Mouse (Mus musculus) splenic B cell, adult 2 months (primary cell): ENCODE measurements around the gene Myo1f.

ENCODE experiments used
- DNase-seq: peaks from one replicate; pipeline ENCODE4 v3.0.0-alpha.2; 2011; ENCODE audit warnings: low read depth, low spot score
- H3K27me3 ChIP-seq: 2 replicates; pipeline ENCODE4 v1.6.1; 2012; ENCODE audit warnings: mild to moderate bottlenecking, low read length, moderate library complexity, mixed read lengths; ENCODE audit not compliant: control insufficient read depth, poor library complexity, insufficient read depth, severe bottlenecking
- H3K36me3 ChIP-seq: 2 replicates; pipeline ENCODE4 v1.6.1; 2012; ENCODE audit warnings: mild to moderate bottlenecking, low read length, moderate library complexity, mixed read lengths; ENCODE audit not compliant: control insufficient read depth, poor library complexity, insufficient read depth, severe bottlenecking

The Myo1f gene

GRCm38 (mm10) chr17:33555223-33555855 is at the start of gene Myo1f:
TSS of gene Myo1f (plus strand) at chr17:33555707.
- Histone ChIP-seq H3K27me3 (no peaks in the 10 kb centered on the region), H3K36me3 (no peaks in the 10 kb centered on the region)
- peak; percentile 70 for DNase-seq

DNA sequence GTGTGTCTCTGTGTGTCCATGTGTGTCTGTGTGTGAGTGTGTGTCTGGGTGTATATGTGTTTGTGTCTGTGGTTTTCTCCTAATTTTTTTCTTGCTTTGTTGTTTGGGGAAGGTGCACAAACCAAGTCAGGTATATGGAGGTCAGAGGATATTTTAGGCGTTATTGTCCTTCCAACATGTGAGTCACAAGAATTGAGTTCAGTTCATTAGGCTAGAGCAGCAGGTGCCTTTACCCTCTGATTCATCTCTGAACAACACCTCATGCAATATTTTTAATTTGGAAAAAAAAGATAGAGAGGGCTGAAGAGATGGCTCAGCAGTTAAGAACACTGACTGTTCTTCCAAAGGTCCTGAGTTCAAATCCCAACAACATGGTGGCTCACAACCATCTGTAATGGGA is 47.1 kb upstream of the Myo1f start:
- H3K36me3 ChIP-seq = no peaks in the 10 kb centered on the region
- no peak for DNase-seq
- no peaks in the 10 kb centered on the region for H3K27me3 ChIP-seq

- no peak for DNase-seq
- Histone ChIP-seq H3K27me3 (no peaks in the 10 kb centered on the region), H3K36me3 (no peaks in the 10 kb centered on the region)
Measured at GRCm38 (mm10) chr17:33510172-33510571, 45.3 kb upstream of the Myo1f start.

- Histone ChIP-seq H3K36me3 (no peaks in the 10 kb centered on the region), H3K27me3 (no peaks in the 10 kb centered on the region)
- DNase-seq = no peak
Measured at GRCm38 (mm10) chr17:33512441-33513415, 42.8 kb upstream of the Myo1f start.

GRCm38 (mm10) chr17:33513874-33514273 is 41.6 kb upstream of the Myo1f start:
- no peaks in the 10 kb centered on the region for H3K27me3 ChIP-seq
- no peaks in the 10 kb centered on the region for H3K36me3 ChIP-seq
- peak; percentile 39 for DNase-seq

GRCm38 (mm10) chr17:33520366-33520765 is 35.1 kb upstream of the Myo1f start:
- Histone ChIP-seq H3K27me3 (no peaks in the 10 kb centered on the region), H3K36me3 (no peaks in the 10 kb centered on the region)
- DNase-seq = no peak

- H3K27me3 ChIP-seq = no peaks in the 10 kb centered on the region
- DNase-seq = peak; percentile 10
Measured at GRCm38 (mm10) chr17:33523431-33523917, 32.0 kb upstream of the Myo1f start.

DNA sequence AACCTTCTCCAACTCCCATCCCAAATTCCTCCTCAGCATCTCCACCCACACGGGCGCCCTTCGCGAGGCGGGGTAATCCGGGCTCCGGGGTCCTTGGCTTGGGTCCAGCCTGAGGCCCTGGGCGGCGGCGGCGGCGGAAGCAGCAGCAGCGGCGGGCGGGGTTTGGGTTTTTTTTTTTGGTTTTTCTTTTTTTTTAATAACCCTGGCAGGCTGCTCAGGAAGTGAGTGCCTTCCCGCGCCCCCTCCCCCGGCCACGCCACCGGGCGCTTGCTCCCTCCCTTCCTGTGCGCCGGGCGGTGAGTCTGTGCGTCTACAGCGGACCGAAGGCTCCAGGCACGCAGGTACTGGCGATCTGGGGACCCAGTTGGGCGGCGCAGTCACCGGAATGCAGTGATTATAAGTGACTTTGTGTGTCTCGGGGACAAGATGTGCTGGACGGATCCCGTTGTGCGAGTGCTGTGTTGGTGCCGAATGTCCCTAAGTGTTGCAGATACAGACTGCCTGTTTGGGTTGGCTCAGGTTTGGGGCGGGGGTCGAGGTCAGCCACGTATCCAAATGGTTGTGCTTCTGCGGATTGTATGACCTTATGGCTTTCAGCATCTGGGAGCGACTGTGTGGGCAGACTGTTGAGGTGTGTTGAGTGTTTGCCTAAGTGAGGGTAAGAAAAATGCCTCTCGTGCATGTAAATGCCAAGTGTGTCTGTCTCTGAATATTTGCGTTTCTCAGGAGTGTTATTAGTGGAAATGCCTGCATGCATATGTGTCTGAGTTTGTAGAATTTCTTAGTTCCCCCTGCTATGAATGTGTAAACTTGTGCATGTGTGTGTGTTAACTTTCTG is 31.4 kb upstream of the Myo1f start, which contains the start of gene Adamts10:
Gene Adamts10, plus strand, starts transcription at position 287 of the 838 bp plus-strand sequence.
- peaks cover 2% of the 10 kb centered on the region; the same call in 1 of the 2 replicates for H3K36me3 ChIP-seq
- DNase-seq = peak; percentile 77

More at GRCm38 (mm10) chr17:33523431-33523917, 32.0 kb upstream of the Myo1f start:
- peaks cover 2% of the 10 kb centered on the region; the same call in 1 of the 2 replicates for H3K36me3 ChIP-seq

GRCm38 (mm10) chr17:33524806-33525373 is 30.6 kb upstream of the Myo1f start:
- peak; percentile 10 for DNase-seq
- H3K27me3 ChIP-seq = no peaks in the 10 kb centered on the region
- H3K36me3 ChIP-seq = peaks cover 2% of the 10 kb centered on the region; the same call in 1 of the 2 replicates

More for the DNA sequence above, 31.4 kb upstream of the Myo1f start, which contains the start of gene Adamts10:
- no peaks in the 10 kb centered on the region for H3K27me3 ChIP-seq

GRCm38 (mm10) chr17:33526506-33526905 is 29.0 kb upstream of the Myo1f start:
- H3K36me3 ChIP-seq = peaks cover 4% of the 10 kb centered on the region; the same call in 1 of the 2 replicates
- DNase-seq = no peak
- H3K27me3 ChIP-seq = no peaks in the 10 kb centered on the region

DNA sequence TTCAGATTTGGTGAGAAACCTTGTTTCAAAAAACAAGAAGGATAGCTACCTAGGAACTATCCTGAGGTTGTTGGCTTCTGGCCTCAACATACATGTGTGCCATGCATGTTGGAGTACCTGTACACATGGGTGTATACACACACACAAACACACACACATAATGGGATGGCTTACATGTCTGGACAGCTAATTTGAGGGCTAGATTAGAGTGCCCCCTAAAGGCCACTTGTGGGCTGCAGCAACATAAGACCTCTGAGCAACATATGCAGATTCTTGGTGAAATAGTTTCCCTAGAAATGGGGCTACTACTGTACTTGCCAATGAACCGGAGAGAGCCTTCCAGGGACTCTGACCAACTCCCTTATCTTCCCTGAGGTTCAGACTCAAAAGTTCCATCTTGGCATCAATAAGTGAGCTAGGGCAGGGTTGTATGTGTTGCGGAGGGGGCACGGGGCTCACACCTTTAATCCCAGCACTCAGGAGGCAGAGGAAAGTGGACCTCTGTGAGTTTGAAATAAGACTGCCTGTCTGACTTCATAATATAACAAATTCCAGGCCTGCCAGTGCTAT is 16.3 kb upstream of the Myo1f start:
- peak; percentile 74 for DNase-seq
- no peaks in the 10 kb centered on the region for H3K27me3 ChIP-seq
- H3K36me3 ChIP-seq = peaks cover 3% of the 10 kb centered on the region; the same call in 1 of the 2 replicates

GRCm38 (mm10) chr17:33539878-33540277 is 15.6 kb upstream of the Myo1f start:
- DNase-seq = no peak
- peaks cover 2% of the 10 kb centered on the region; the same call in 1 of the 2 replicates for H3K36me3 ChIP-seq

GRCm38 (mm10) chr17:33549212-33549611 is 6.3 kb upstream of the Myo1f start:
- no peak for DNase-seq
- Histone ChIP-seq H3K36me3 (no peaks in the 10 kb centered on the region; the same call in 1 of the 2 replicates), H3K27me3 (no peaks in the 10 kb centered on the region)

More at GRCm38 (mm10) chr17:33539878-33540277, 15.6 kb upstream of the Myo1f start:
- no peaks in the 10 kb centered on the region for H3K27me3 ChIP-seq
